Mouse (Mus musculus) C2C12 (cell line): ENCODE data around the gene Zbtb8a.

Source experiments
- CTCF ChIP-seq: IDR thresholded peaks from one replicate; pipeline ENCODE4 v1.5.1; 2011; ENCODE audit not compliant: control insufficient read depth, insufficient read depth, insufficient read length
- MYOD1 ChIP-seq: IDR thresholded peaks from one replicate; pipeline ENCODE4 v1.6.1; 2011; ENCODE audit warnings: low read depth; ENCODE audit not compliant: control insufficient read depth, insufficient read length

DNA sequence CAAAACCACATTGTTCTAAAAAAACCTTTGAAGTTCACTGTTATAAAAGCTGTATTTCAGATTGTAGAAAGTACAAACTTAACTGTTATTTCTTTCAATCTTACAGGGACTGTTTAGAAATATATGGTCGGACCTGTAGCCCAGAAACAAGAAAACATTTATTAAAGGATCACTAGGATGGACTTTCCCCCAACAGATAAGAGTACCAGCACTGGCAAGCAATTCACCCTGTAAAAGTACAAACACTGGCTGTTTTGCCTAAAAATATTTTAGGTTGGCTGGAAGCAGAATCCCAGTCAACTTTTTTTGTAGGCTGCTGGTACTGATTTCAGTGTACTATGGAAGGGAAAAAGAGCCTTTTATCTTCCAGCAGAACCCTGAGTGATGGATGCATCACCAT lies 70.0 kb downstream of the Zbtb8a start:
- no peak for TF ChIP-seq MYOD1
- no peak for TF ChIP-seq CTCF
